Mouse (Mus musculus): ENCODE results near the gene Gmps. TPM values are rescaled to one million over a fixed set of nuclear protein-coding genes. Genes with fewer than 3 reads are reported as not detected.

Gene Gmps
- polyA plus RNA-seq, 1 experiment from 2014 or later = 52.7 TPM

GRCm38 (mm10) chr3:63986656-63987055 lies 10.8 kb downstream of the Gmps start:
- Histone ChIP-seq H3K9ac (no peak overlapping the region), H3K4me2 (no peak overlapping the region), H3K27ac (no peak overlapping the region), H3K4me3 (no peak overlapping the region), H3K9me3 (replicated peaks) (no peaks in the 10 kb centered on the region), H3K36me3 (ENCODE audit: poor library complexity, severe bottlenecking) (peaks cover 58% of the 10 kb centered on the region), H3K27me3 (no peaks in the 10 kb centered on the region), H3K4me1 (no peaks in the 10 kb centered on the region)
- no peak for ATAC-seq
- 95% methylated on average over 1 of the region's 1 CpGs for WGBS

- H3K9ac ChIP-seq = no peak overlapping the region
- peaks cover 64% of the 10 kb centered on the region for H3K36me3 ChIP-seq (ENCODE audit: poor library complexity, severe bottlenecking)
- no peaks in the 10 kb centered on the region for H3K27me3 ChIP-seq
- no peaks in the 10 kb centered on the region for H3K9me3 ChIP-seq (replicated peaks)
- ATAC-seq = no peak
- no peak overlapping the region for H3K4me3 ChIP-seq
- no peaks in the 10 kb centered on the region for H3K4me1 ChIP-seq
- no peak overlapping the region for H3K27ac ChIP-seq
- 93% methylated on average over 3 of the region's 3 CpGs for WGBS
- H3K4me2 ChIP-seq = no peak overlapping the region
Observed at GRCm38 (mm10) chr3:63988722-63989440, 13.0 kb downstream of the Gmps start.

- no peak overlapping the region for H3K9ac ChIP-seq
- no peak overlapping the region for H3K4me2 ChIP-seq
- ATAC-seq = no peak
- peaks cover 20% of the 10 kb centered on the region for H3K36me3 ChIP-seq (ENCODE audit: poor library complexity, severe bottlenecking)
- WGBS = 91% methylated on average over 3 of the region's 3 CpGs
- no peaks in the 10 kb centered on the region for H3K9me3 ChIP-seq (replicated peaks)
- H3K4me3 ChIP-seq = no peak overlapping the region
- no peaks in the 10 kb centered on the region for H3K4me1 ChIP-seq
- H3K27me3 ChIP-seq = no peaks in the 10 kb centered on the region
- H3K27ac ChIP-seq = no peak overlapping the region
Observed at GRCm38 (mm10) chr3:64021436-64021835, 45.5 kb downstream of the Gmps start.

- 95% methylated on average over 2 of the region's 2 CpGs for WGBS
- no peak for ATAC-seq
- Histone ChIP-seq H3K4me1 (no peaks in the 10 kb centered on the region), H3K4me2 (no peak overlapping the region), H3K9me3 (replicated peaks) (no peaks in the 10 kb centered on the region), H3K36me3 (ENCODE audit: poor library complexity, severe bottlenecking) (peaks cover 16% of the 10 kb centered on the region), H3K27me3 (no peaks in the 10 kb centered on the region), H3K27ac (no peak overlapping the region), H3K9ac (no peak overlapping the region), H3K4me3 (no peak overlapping the region)
Observed at GRCm38 (mm10) chr3:64021867-64022266, 46.0 kb downstream of the Gmps start.

GRCm38 (mm10) chr3:64029846-64030245 lies 53.9 kb downstream of the Gmps start:
- H3K4me1 ChIP-seq = no peaks in the 10 kb centered on the region
- no peak overlapping the region for H3K4me2 ChIP-seq
- WGBS = 94% methylated on average over 4 of the region's 4 CpGs
- H3K27me3 ChIP-seq = no peaks in the 10 kb centered on the region
- H3K27ac ChIP-seq = no peak overlapping the region
- H3K4me3 ChIP-seq = no peak overlapping the region
- H3K36me3 ChIP-seq (ENCODE audit: poor library complexity, severe bottlenecking) = no peaks in the 10 kb centered on the region
- no peaks in the 10 kb centered on the region for H3K9me3 ChIP-seq (replicated peaks)
- ATAC-seq = no peak
- no peak overlapping the region for H3K9ac ChIP-seq

GRCm38 (mm10) chr3:64038136-64038841 lies 62.4 kb downstream of the Gmps start:
- Histone ChIP-seq H3K4me2 (no peak overlapping the region), H3K4me3 (no peak overlapping the region), H3K4me1 (no peaks in the 10 kb centered on the region), H3K9ac (no peak overlapping the region), H3K27me3 (no peaks in the 10 kb centered on the region), H3K36me3 (ENCODE audit: poor library complexity, severe bottlenecking) (no peaks in the 10 kb centered on the region), H3K9me3 (replicated peaks) (no peaks in the 10 kb centered on the region), H3K27ac (no peak overlapping the region)
- WGBS = 84% methylated on average over 7 of the region's 7 CpGs
- no peak for ATAC-seq

GRCm38 (mm10) chr3:64039818-64040784 lies 64.2 kb downstream of the Gmps start:
- peak overlapping the region; percentile 68 for H3K4me2 ChIP-seq
- no peaks in the 10 kb centered on the region for H3K4me1 ChIP-seq
- peak; percentile 92 for ATAC-seq
- H3K27ac ChIP-seq = no peak overlapping the region
- H3K4me3 ChIP-seq = peak overlapping the region; percentile 37
- no peaks in the 10 kb centered on the region for H3K9me3 ChIP-seq (replicated peaks)
- WGBS = 6% methylated on average over 25 of the region's 25 CpGs
- no peaks in the 10 kb centered on the region for H3K27me3 ChIP-seq
- no peaks in the 10 kb centered on the region for H3K36me3 ChIP-seq (ENCODE audit: poor library complexity, severe bottlenecking)
- peak overlapping the region; percentile 38 for H3K9ac ChIP-seq

Other genes with a start within 250 kb of the Gmps start
- gene Plch1, start 76.6 kb upstream of the Gmps start, polyA plus RNA-seq (2015; fragmentation: Nextera tagmentation; extraction: Ambion mirVana) = 9.8 and 13.1 TPM in 2 replicates
- gene E130311K13Rik, start 46.6 kb upstream of the Gmps start, polyA plus RNA-seq (2015; fragmentation: Nextera tagmentation; extraction: Ambion mirVana) = 4.3 and 5.0 TPM in 2 replicates
- 14.3 and 15.2 TPM in 2 replicates for gene Slc33a1, start 11.3 kb upstream of the Gmps start, polyA plus RNA-seq (2015; fragmentation: Nextera tagmentation; extraction: Ambion mirVana)
- gene Vmn2r1, start 105.4 kb downstream of the Gmps start, polyA plus RNA-seq (2015; fragmentation: Nextera tagmentation; extraction: Ambion mirVana) = 0.11 and 0.12 TPM in 2 replicates
- 0.05 TPM in 2 replicates for gene Vmn2r2, start 165.8 kb downstream of the Gmps start, polyA plus RNA-seq (2015; fragmentation: Nextera tagmentation; extraction: Ambion mirVana)